Mouse (Mus musculus): ENCODE data around the gene Cebpz. TPM values are rescaled to one million over a fixed set of nuclear protein-coding genes. Genes with fewer than 3 reads are reported as not detected.

The Cebpz gene
- 46.8 and 56.7 TPM in 2 replicates for polyA plus RNA-seq (2015; fragmentation: Nextera tagmentation; extraction: Ambion mirVana)

- WGBS: under 1% methylated on average over 45 of the region's 45 CpGs
- ATAC-seq (ENCODE audit: low FRiP score, low TSS enrichment): peak; percentile 99
- H3K27me3 ChIP-seq (ENCODE audit: insufficient read depth, low read length): no peaks in the 10 kb centered on the region
- H3K36me3 ChIP-seq (ENCODE audit: insufficient read depth, low read length): peaks cover 30% of the 10 kb centered on the region
- no peaks in the 10 kb centered on the region for H3K9me3 ChIP-seq (ENCODE audit: low read length)
- peak within 1 kb of the TSS; percentile 55; the same call in 1 of the 2 replicates for H3K27ac ChIP-seq (ENCODE audit: low read length)
- peaks cover 17% of the 10 kb centered on the region for H3K4me1 ChIP-seq (ENCODE audit: insufficient read depth, low read length)
- H3K4me3 ChIP-seq (ENCODE audit: low read length): peak within 1 kb of the TSS; percentile 94
- peak within 1 kb of the TSS; percentile 83 for H3K9ac ChIP-seq (replicated peaks; ENCODE audit: low read length)
- peak within 1 kb of the TSS; percentile 61 for H3K4me2 ChIP-seq (replicated peaks; ENCODE audit: low read depth, low read length)
Measured at GRCm38 (mm10) chr17:78936466-78937228, at the start of gene Cebpz, which contains the start of gene Ndufaf7. Cebpz (minus strand) TSS chr17:78937066. Ndufaf7 (plus strand) TSS chr17:78937136.

- Histone ChIP-seq H3K4me2 (replicated peaks; ENCODE audit: low read depth, low read length) (no peak overlapping the region), H3K9me3 (ENCODE audit: low read length) (no peaks in the 10 kb centered on the region), H3K27me3 (ENCODE audit: insufficient read depth, low read length) (no peaks in the 10 kb centered on the region), H3K4me3 (ENCODE audit: low read length) (no peak overlapping the region), H3K36me3 (ENCODE audit: insufficient read depth, low read length) (peaks cover 22% of the 10 kb centered on the region), H3K27ac (ENCODE audit: low read length) (no peak overlapping the region), H3K4me1 (ENCODE audit: insufficient read depth, low read length) (0 out of 2 replicates have a peak, but pooled peaks cover 3% of the 10 kb centered on the region), H3K9ac (replicated peaks; ENCODE audit: low read length) (no peak overlapping the region)
- WGBS: 82% methylated on average over 3 of the region's 3 CpGs
- ATAC-seq (ENCODE audit: low FRiP score, low TSS enrichment): no peak
Measured at GRCm38 (mm10) chr17:78983736-78984135, 46.9 kb upstream of the Cebpz start.

GRCm38 (mm10) chr17:78983166-78983565 is 46.3 kb upstream of the Cebpz start:
- Histone ChIP-seq H3K9ac (replicated peaks; ENCODE audit: low read length) (no peak overlapping the region), H3K36me3 (ENCODE audit: insufficient read depth, low read length) (peaks cover 22% of the 10 kb centered on the region), H3K9me3 (ENCODE audit: low read length) (no peaks in the 10 kb centered on the region), H3K4me2 (replicated peaks; ENCODE audit: low read depth, low read length) (no peak overlapping the region), H3K27me3 (ENCODE audit: insufficient read depth, low read length) (no peaks in the 10 kb centered on the region), H3K4me3 (ENCODE audit: low read length) (no peak overlapping the region), H3K27ac (ENCODE audit: low read length) (no peak overlapping the region), H3K4me1 (ENCODE audit: insufficient read depth, low read length) (0 out of 2 replicates have a peak, but pooled peaks cover 3% of the 10 kb centered on the region)
- no peak for ATAC-seq (ENCODE audit: low FRiP score, low TSS enrichment)
- WGBS: 95% methylated on average over 8 of the region's 8 CpGs

- peaks cover 25% of the 10 kb centered on the region; the same call in 1 of the 2 replicates for H3K36me3 ChIP-seq (ENCODE audit: insufficient read depth, low read length)
- H3K9ac ChIP-seq (replicated peaks; ENCODE audit: low read length): no peak overlapping the region
- 86% methylated on average over 3 of the region's 3 CpGs for WGBS
- H3K4me2 ChIP-seq (replicated peaks; ENCODE audit: low read depth, low read length): no peak overlapping the region
- no peaks in the 10 kb centered on the region for H3K9me3 ChIP-seq (ENCODE audit: low read length)
- no peaks in the 10 kb centered on the region for H3K4me1 ChIP-seq (ENCODE audit: insufficient read depth, low read length)
- no peak overlapping the region for H3K27ac ChIP-seq (ENCODE audit: low read length)
- H3K4me3 ChIP-seq (ENCODE audit: low read length): no peak overlapping the region
- H3K27me3 ChIP-seq (ENCODE audit: insufficient read depth, low read length): no peaks in the 10 kb centered on the region
- no peak for ATAC-seq (ENCODE audit: low FRiP score, low TSS enrichment)
Measured at GRCm38 (mm10) chr17:78968500-78968899, 31.6 kb upstream of the Cebpz start.

GRCm38 (mm10) chr17:78966092-78966883 is 29.4 kb upstream of the Cebpz start:
- ATAC-seq (ENCODE audit: low FRiP score, low TSS enrichment): no peak
- Histone ChIP-seq H3K9ac (replicated peaks; ENCODE audit: low read length) (no peak overlapping the region), H3K36me3 (ENCODE audit: insufficient read depth, low read length) (peaks cover 28% of the 10 kb centered on the region), H3K4me2 (replicated peaks; ENCODE audit: low read depth, low read length) (no peak overlapping the region), H3K4me3 (ENCODE audit: low read length) (no peak overlapping the region), H3K9me3 (ENCODE audit: low read length) (no peaks in the 10 kb centered on the region), H3K27ac (ENCODE audit: low read length) (no peak overlapping the region), H3K4me1 (ENCODE audit: insufficient read depth, low read length) (no peaks in the 10 kb centered on the region), H3K27me3 (ENCODE audit: insufficient read depth, low read length) (no peaks in the 10 kb centered on the region)
- 93% methylated on average over 11 of the region's 11 CpGs for WGBS

- 81% methylated on average over 1 of the region's 1 CpGs for WGBS
- Histone ChIP-seq H3K27ac (ENCODE audit: low read length) (no peak overlapping the region), H3K9me3 (ENCODE audit: low read length) (no peaks in the 10 kb centered on the region), H3K9ac (replicated peaks; ENCODE audit: low read length) (no peak overlapping the region), H3K4me1 (ENCODE audit: insufficient read depth, low read length) (no peaks in the 10 kb centered on the region), H3K4me3 (ENCODE audit: low read length) (no peak overlapping the region), H3K36me3 (ENCODE audit: insufficient read depth, low read length) (peaks cover 37% of the 10 kb centered on the region), H3K27me3 (ENCODE audit: insufficient read depth, low read length) (no peaks in the 10 kb centered on the region), H3K4me2 (replicated peaks; ENCODE audit: low read depth, low read length) (no peak overlapping the region)
- no peak for ATAC-seq (ENCODE audit: low FRiP score, low TSS enrichment)
Measured at GRCm38 (mm10) chr17:78964387-78964786, 27.5 kb upstream of the Cebpz start.

- no peaks in the 10 kb centered on the region for H3K4me1 ChIP-seq (ENCODE audit: insufficient read depth, low read length)
- H3K9ac ChIP-seq (replicated peaks; ENCODE audit: low read length): no peak overlapping the region
- 74% methylated on average over 6 of the region's 6 CpGs for WGBS
- H3K4me2 ChIP-seq (replicated peaks; ENCODE audit: low read depth, low read length): no peak overlapping the region
- ATAC-seq (ENCODE audit: low FRiP score, low TSS enrichment): no peak
- H3K27ac ChIP-seq (ENCODE audit: low read length): no peak overlapping the region
- no peak overlapping the region for H3K4me3 ChIP-seq (ENCODE audit: low read length)
- peaks cover 50% of the 10 kb centered on the region for H3K36me3 ChIP-seq (ENCODE audit: insufficient read depth, low read length)
- H3K9me3 ChIP-seq (ENCODE audit: low read length): no peaks in the 10 kb centered on the region
- no peaks in the 10 kb centered on the region for H3K27me3 ChIP-seq (ENCODE audit: insufficient read depth, low read length)
Measured at GRCm38 (mm10) chr17:78959473-78959872, 22.6 kb upstream of the Cebpz start.

GRCm38 (mm10) chr17:78953240-78953639 is 16.4 kb upstream of the Cebpz start:
- ATAC-seq (ENCODE audit: low FRiP score, low TSS enrichment): no peak
- Histone ChIP-seq H3K4me3 (ENCODE audit: low read length) (no peak overlapping the region), H3K9me3 (ENCODE audit: low read length) (no peaks in the 10 kb centered on the region), H3K4me1 (ENCODE audit: insufficient read depth, low read length) (no peaks in the 10 kb centered on the region), H3K27me3 (ENCODE audit: insufficient read depth, low read length) (no peaks in the 10 kb centered on the region), H3K27ac (ENCODE audit: low read length) (no peak overlapping the region; the same call in 1 of the 2 replicates), H3K9ac (replicated peaks; ENCODE audit: low read length) (no peak overlapping the region), H3K36me3 (ENCODE audit: insufficient read depth, low read length) (peaks cover 38% of the 10 kb centered on the region), H3K4me2 (replicated peaks; ENCODE audit: low read depth, low read length) (no peak overlapping the region)
- 73% methylated on average over 8 of the region's 8 CpGs for WGBS

GRCm38 (mm10) chr17:78952070-78952469 is 15.2 kb upstream of the Cebpz start:
- H3K27ac ChIP-seq (ENCODE audit: low read length): no peak overlapping the region
- H3K9ac ChIP-seq (replicated peaks; ENCODE audit: low read length): no peak overlapping the region
- H3K4me2 ChIP-seq (replicated peaks; ENCODE audit: low read depth, low read length): no peak overlapping the region
- H3K9me3 ChIP-seq (ENCODE audit: low read length): no peaks in the 10 kb centered on the region
- no peaks in the 10 kb centered on the region for H3K4me1 ChIP-seq (ENCODE audit: insufficient read depth, low read length)
- no peak for ATAC-seq (ENCODE audit: low FRiP score, low TSS enrichment)
- H3K36me3 ChIP-seq (ENCODE audit: insufficient read depth, low read length): peaks cover 33% of the 10 kb centered on the region
- H3K27me3 ChIP-seq (ENCODE audit: insufficient read depth, low read length): no peaks in the 10 kb centered on the region
- no peak overlapping the region for H3K4me3 ChIP-seq (ENCODE audit: low read length)
- WGBS: 90% methylated on average over 5 of the region's 5 CpGs
